Mouse (Mus musculus) midbrain, embryonic 16.5 days (tissue): ENCODE results near the gene Ripply2. TPM values are rescaled to one million over a fixed set of nuclear protein-coding genes. Genes with fewer than 3 reads are reported as not detected.

ENCODE experiments used
- ATAC-seq: fragments of 200-750 bp; cut with Nextera tagmentation; 2 replicates; pipeline ENCODE4 v1.8.0; 2017; ENCODE audit warnings: moderate TSS enrichment
- H3K27ac ChIP-seq: fragments of 300-500 bp; sonication (generic); 2 replicates; pipeline ENCODE4 v1.5.1; 2014; ENCODE audit warnings: mild to moderate bottlenecking, low read length, mixed read lengths
- H3K27me3 ChIP-seq: fragments of 300-500 bp; sonication (generic); 2 replicates; pipeline ENCODE4 v1.6.1; 2014; ENCODE audit warnings: low read depth, low read length, mixed read lengths; ENCODE audit not compliant: control insufficient read depth, insufficient read depth
- H3K36me3 ChIP-seq: fragments of 300-500 bp; sonication (generic); 2 replicates; pipeline ENCODE4 v1.6.1; 2014; ENCODE audit warnings: mild to moderate bottlenecking, low read length, moderate library complexity, mixed read lengths; ENCODE audit not compliant: control insufficient read depth, insufficient read depth
- H3K4me1 ChIP-seq: fragments of 300-500 bp; sonication (generic); 2 replicates; pipeline ENCODE4 v1.6.1; 2014; ENCODE audit warnings: mild to moderate bottlenecking, low read length, mixed read lengths; ENCODE audit not compliant: control insufficient read depth, insufficient read depth
- H3K4me2 ChIP-seq: fragments of 300-500 bp; sonication (generic); 2 replicates; pipeline ENCODE4 v1.6.1; 2014; ENCODE audit warnings: mild to moderate bottlenecking, low read length, mixed read lengths
- H3K4me3 ChIP-seq: fragments of 300-500 bp; sonication (generic); 2 replicates; pipeline ENCODE4 v1.5.1; 2014; ENCODE audit warnings: low read depth, mild to moderate bottlenecking, low read length, moderate library complexity, mixed read lengths
- H3K9ac ChIP-seq: fragments of 300-500 bp; sonication (generic); 2 replicates; pipeline ENCODE4 v1.6.1; 2014; ENCODE audit warnings: low read depth, low read length, mixed read lengths
- H3K9me3 ChIP-seq: fragments of 300-500 bp; sonication (generic); replicated peaks from 2 replicates; pipeline ENCODE4 v1.6.1; 2014; ENCODE audit warnings: mild to moderate bottlenecking, low read length, mixed read lengths; ENCODE audit not compliant: control insufficient read depth, poor library complexity, severe bottlenecking
- WGBS: fragments of 180-500 bp; shearing (Covaris S2); extraction: QIAGEN DNeasy Blood & Tissue Kit; methylation state at CpG from one replicate; pipeline ENCODE4 v1.1.7; 2014; 5-methylcytosine and 5-hydroxymethylcytosine counted together
- polyA plus RNA-seq: library from polyadenylated mRNA; unstranded; fragments of >200 nt; fragmentation: Nextera tagmentation; extraction: Ambion mirVana; gene quantifications from 2 replicates; pipeline ENCODE4 v1.2.1, GENCODE M21; 2015

Gene Ripply2
- polyA plus RNA-seq, 1 experiment from 2014 or later: 9.4 TPM

DNA sequence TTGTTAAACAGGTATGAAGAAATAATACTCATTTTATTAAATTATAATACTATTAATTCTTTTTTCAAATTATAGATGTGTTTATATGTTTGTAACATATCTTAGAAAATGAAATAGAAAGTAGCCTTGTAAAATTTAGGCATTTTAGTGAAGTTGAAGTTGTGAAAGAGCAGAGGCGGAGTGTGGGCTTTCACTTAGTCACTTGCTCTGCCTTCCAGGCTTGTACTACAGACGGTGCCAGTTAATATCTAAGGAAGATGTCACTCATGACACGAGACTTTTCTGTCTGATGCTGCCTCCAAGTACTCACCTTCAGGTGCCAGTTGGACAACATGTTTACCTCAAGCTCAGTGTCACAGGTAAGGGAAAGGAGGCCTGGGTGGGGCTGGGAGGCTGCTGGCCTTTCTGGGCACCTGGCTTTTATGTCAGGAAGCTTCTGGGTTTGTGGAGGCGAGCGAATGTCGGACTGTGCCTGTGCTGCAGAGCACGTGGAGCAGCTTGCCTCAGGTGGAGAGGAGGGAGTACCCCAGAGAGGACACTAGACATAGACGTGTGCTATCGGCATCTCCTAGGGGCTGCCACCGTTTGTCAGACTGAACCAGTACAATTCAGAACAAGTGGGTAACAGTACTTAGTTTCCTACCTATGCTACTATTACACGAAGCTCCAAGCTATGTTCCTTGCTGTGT, 40.4 kb downstream of the Ripply2 start:
- Histone ChIP-seq H3K36me3 (peaks cover 17% of the 10 kb centered on the region), H3K9ac (no peak overlapping the region), H3K27ac (no peak overlapping the region), H3K27me3 (no peaks in the 10 kb centered on the region), H3K4me1 (no peaks in the 10 kb centered on the region), H3K4me2 (no peak overlapping the region), H3K4me3 (no peak overlapping the region), H3K9me3 (no peaks in the 10 kb centered on the region)
- ATAC-seq: no peak
- WGBS: 90% methylated on average over 11 of the region's 11 CpGs

DNA sequence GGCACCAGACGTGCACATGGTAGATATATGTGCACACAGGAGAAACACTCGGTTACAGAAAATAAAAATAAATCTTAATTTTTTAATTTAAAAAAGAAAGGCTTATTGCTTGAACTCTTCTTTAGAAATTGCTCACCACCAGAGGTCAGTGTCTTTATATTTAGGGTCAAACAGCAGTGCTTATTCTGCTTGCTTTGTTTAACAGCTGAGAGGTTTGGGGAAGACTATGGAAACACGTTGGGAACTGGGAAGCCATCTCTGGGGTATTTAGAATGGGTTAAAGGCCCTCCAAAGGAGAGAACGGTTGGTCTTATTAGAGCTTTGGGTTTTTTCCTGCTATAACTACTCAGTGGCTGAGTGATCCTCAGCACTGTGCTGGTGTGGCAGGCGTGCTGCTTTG, 47.0 kb downstream of the Ripply2 start:
- Histone ChIP-seq H3K9ac (no peak overlapping the region), H3K27ac (no peak overlapping the region), H3K4me1 (no peaks in the 10 kb centered on the region), H3K4me3 (no peak overlapping the region), H3K4me2 (no peak overlapping the region), H3K36me3 (peaks cover 10% of the 10 kb centered on the region), H3K9me3 (no peaks in the 10 kb centered on the region), H3K27me3 (no peaks in the 10 kb centered on the region)
- 74% methylated on average over 5 of the region's 5 CpGs for WGBS
- ATAC-seq: peak; percentile 51; the same call in 1 of the 2 replicates

DNA sequence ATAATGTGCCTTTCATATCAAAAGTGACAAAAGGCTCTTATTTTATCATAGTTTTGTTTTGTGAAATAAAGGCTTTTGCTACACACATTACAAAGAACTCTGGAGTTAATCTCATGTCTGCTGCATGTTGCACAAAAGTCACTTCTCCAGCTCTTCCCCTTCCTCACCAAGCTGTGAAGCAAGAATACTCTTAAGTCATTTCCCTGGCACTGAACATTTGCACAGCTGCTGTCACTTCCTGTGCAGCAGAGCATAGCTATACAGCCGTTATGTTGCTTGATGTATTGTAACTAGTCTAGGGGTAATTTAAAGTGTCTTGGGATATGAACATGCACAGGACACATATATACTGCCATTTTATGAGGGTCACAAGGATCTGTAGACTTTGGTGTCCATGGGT, 52.8 kb downstream of the Ripply2 start:
- Histone ChIP-seq H3K27me3 (no peaks in the 10 kb centered on the region), H3K36me3 (peaks cover 23% of the 10 kb centered on the region), H3K9me3 (no peaks in the 10 kb centered on the region; the same call in 1 of the 2 replicates), H3K4me3 (no peak overlapping the region), H3K27ac (no peak overlapping the region), H3K4me2 (no peak overlapping the region), H3K4me1 (no peaks in the 10 kb centered on the region), H3K9ac (no peak overlapping the region)
- no peak for ATAC-seq
- 97% methylated on average over 1 of the region's 1 CpGs for WGBS

Other genes starting within 250 kb of the Ripply2 start
- 184 and 192 TPM in 2 replicates for gene Snap91, start 134.9 kb upstream of the Ripply2 start, polyA plus RNA-seq
- 56.8 and 61.3 TPM in 2 replicates for gene Cyb5r4, start 6.5 kb downstream of the Ripply2 start, polyA plus RNA-seq
- gene Mrap2, start 128.8 kb downstream of the Ripply2 start, polyA plus RNA-seq: 3.4 and 3.9 TPM in 2 replicates
- 6.4 and 7.4 TPM in 2 replicates for gene Cep162, start 240.0 kb downstream of the Ripply2 start, polyA plus RNA-seq